Mouse (Mus musculus) intestine, embryonic 14.5 days (tissue): ENCODE results near the gene Grb2. TPM values are rescaled to one million over a fixed set of nuclear protein-coding genes. Genes with fewer than 3 reads are reported as not detected.

Experiments used
- ATAC-seq: fragments of 200-750 bp; cut with Nextera tagmentation; replicated peaks from 2 replicates; pipeline ENCODE4 v1.8.0; 2017; ENCODE audit warnings: low read depth, moderate number of reproducible peaks, moderate TSS enrichment, moderate library complexity; ENCODE audit not compliant: low FRiP score, low TSS enrichment
- DNase-seq: peaks from one replicate; pipeline ENCODE4 v3.0.0-alpha.2; 2018; ENCODE audit warnings: low spot score
- H3K27ac ChIP-seq: fragments of 300-500 bp; sonication (generic); 2 replicates; pipeline ENCODE4 v1.5.1; 2014; ENCODE audit warnings: low read depth, mild to moderate bottlenecking, control low read depth
- H3K27me3 ChIP-seq: fragments of 300-500 bp; sonication (generic); replicated peaks from 2 replicates; pipeline ENCODE4 v1.6.1; 2014; ENCODE audit warnings: low read length, control low read depth; ENCODE audit not compliant: control insufficient read depth, insufficient read depth
- H3K36me3 ChIP-seq: fragments of 300-500 bp; sonication (generic); 2 replicates; pipeline ENCODE4 v1.6.1; 2014; ENCODE audit warnings: low read length, control low read depth; ENCODE audit not compliant: control insufficient read depth, insufficient read depth
- H3K4me1 ChIP-seq: fragments of 300-500 bp; sonication (generic); replicated peaks from 2 replicates; pipeline ENCODE4 v1.6.1; 2014; ENCODE audit warnings: low read length, control low read depth, mixed read lengths; ENCODE audit not compliant: control insufficient read depth, insufficient read depth
- H3K4me2 ChIP-seq: fragments of 300-500 bp; sonication (generic); 2 replicates; pipeline ENCODE4 v1.6.1; 2014; ENCODE audit warnings: low read length
- H3K4me3 ChIP-seq: fragments of 300-500 bp; sonication (generic); 2 replicates; pipeline ENCODE4 v1.5.1; 2014; ENCODE audit warnings: low read depth, low read length, control low read depth, mixed read lengths
- H3K9ac ChIP-seq: fragments of 300-500 bp; sonication (generic); 2 replicates; pipeline ENCODE4 v1.6.1; 2014; ENCODE audit warnings: mild to moderate bottlenecking, low read length
- H3K9me3 ChIP-seq: fragments of 300-500 bp; sonication (generic); 2 replicates; pipeline ENCODE4 v1.6.1; 2016; ENCODE audit warnings: low read length, control low read depth; ENCODE audit not compliant: control insufficient read depth
- WGBS: fragments of 180-500 bp; shearing (Covaris S2); extraction: QIAGEN DNeasy Blood & Tissue Kit; methylation state at CpG from one replicate; pipeline ENCODE4 v1.1.7; 2014; 5-methylcytosine and 5-hydroxymethylcytosine counted together
- polyA plus RNA-seq: library from polyadenylated mRNA; unstranded; fragments of >200 nt; fragmentation: Nextera tagmentation; extraction: Ambion mirVana; gene quantifications from 2 replicates; pipeline ENCODE4 v1.2.1, GENCODE M21; 2014

The Grb2 gene
- polyA plus RNA-seq, 1 experiment from 2014 or later = 52.3 TPM

DNA sequence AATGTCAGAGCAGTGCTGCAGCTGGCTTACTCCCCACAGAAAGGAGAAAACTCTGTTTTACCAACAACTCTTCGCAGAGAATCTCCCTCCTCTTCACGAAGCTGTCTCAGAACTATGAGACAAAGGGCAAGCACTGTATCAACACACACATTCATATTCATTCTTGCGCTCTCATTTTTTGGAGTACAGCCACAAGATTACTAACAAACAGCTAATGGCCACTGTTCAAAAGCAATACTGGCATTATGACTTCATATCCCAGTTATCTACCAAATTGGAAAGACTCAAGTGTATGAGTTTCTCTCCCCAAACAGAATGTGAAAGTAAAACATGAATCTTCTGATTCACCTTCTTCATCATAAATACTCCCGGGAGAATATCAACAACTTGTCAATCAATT is 11.9 kb downstream of the Grb2 start:
- ATAC-seq (no peak), DNase-seq (no peak)
- Histone ChIP-seq H3K9ac (no peak overlapping the region), H3K4me2 (no peak overlapping the region), H3K27me3 (no peaks in the 10 kb centered on the region), H3K36me3 (peaks cover 17% of the 10 kb centered on the region), H3K4me1 (peaks cover 6% of the 10 kb centered on the region), H3K27ac (no peak overlapping the region), H3K4me3 (no peak overlapping the region), H3K9me3 (no peaks in the 10 kb centered on the region)
- 82% methylated on average over 4 of the region's 4 CpGs for WGBS

DNA sequence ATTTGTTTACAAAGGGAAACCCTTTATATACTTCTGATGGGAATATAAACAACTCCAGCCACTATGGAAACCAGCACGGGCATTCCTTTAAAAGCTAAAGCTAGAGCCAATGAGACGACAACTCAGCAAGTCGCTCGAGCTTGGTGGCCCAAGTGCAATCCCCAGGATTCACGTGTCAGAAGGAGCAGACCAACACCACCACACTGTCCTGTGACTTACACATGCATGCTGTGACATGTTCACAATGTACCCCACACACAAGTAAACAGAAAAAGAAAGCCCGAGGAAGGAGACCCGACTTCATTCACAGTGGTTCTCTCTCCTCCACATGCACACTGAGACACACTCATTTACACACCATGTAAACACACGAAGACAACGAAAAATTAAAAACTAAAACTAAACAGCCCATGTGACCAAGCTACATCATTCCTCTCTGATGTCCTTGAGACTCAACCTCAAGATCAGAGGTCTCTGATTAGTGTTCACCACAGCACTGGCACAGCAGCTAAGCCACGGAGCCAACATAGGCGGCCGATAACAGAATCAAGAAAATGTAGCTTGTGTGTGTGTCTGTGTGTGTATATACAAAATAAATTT is 14.3 kb downstream of the Grb2 start:
- Histone ChIP-seq H3K36me3 (peaks cover 21% of the 10 kb centered on the region), H3K9ac (no peak overlapping the region), H3K9me3 (no peaks in the 10 kb centered on the region), H3K4me3 (no peak overlapping the region), H3K4me1 (no peaks in the 10 kb centered on the region; the same call in 1 of the 2 replicates), H3K27me3 (no peaks in the 10 kb centered on the region), H3K4me2 (no peak overlapping the region), H3K27ac (no peak overlapping the region)
- no peak for DNase-seq
- 84% methylated on average over 12 of the region's 12 CpGs for WGBS
- ATAC-seq = no peak

DNA sequence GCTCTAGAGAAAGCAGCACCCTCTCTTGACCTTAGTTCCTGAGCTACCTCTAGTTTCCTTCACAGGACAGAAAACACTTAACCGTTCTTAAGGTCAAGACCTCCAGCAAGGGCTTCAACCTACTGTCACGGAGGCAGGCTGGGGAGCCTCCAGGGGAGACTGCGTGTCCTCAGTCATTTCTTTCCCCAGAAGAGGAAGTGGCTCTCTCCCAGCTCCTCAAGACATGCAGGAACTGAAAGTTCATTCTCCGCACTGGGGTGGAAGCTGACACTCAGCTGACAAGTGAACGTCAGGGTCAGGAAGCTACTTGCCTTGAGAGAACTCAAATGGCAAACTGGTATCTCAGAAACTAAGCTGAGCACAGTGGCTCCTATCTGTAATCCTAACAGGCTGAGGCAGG is 15.6 kb downstream of the Grb2 start:
- DNase-seq = no peak
- no peak overlapping the region for H3K27ac ChIP-seq
- 43% methylated on average over 5 of the region's 5 CpGs for WGBS

DNA sequence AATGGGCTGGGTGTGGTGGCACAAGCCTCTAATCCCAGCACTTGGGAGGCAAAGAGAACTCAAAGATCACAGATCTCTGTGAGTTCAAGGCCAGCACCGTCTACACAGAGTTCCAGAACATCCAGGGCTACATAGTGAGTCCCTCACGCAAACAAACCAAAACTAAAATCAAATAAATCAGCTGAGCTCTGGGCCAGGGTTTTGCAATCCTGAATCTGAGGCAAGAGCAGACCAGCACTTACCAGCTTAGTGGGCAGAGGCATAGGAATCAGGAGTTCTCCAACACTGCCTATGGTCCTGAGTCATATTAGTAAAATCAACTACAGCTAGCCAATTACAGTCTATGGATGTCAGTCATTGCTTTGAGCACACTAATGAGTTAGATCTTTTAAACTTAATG is 16.4 kb downstream of the Grb2 start:
- WGBS = 80% methylated on average over 2 of the region's 2 CpGs
- Histone ChIP-seq H3K4me3 (no peak overlapping the region), H3K27ac (no peak overlapping the region), H3K27me3 (no peaks in the 10 kb centered on the region), H3K9ac (no peak overlapping the region), H3K9me3 (no peaks in the 10 kb centered on the region), H3K4me1 (no peaks in the 10 kb centered on the region), H3K36me3 (peaks cover 13% of the 10 kb centered on the region; the same call in 1 of the 2 replicates), H3K4me2 (no peak overlapping the region)
- ATAC-seq (no peak), DNase-seq (no peak)

More for the DNA sequence above, 15.6 kb downstream of the Grb2 start:
- peaks cover 17% of the 10 kb centered on the region for H3K36me3 ChIP-seq
- H3K9ac ChIP-seq = no peak overlapping the region
- ATAC-seq = no peak
- no peaks in the 10 kb centered on the region; the same call in 1 of the 2 replicates for H3K4me1 ChIP-seq
- no peak overlapping the region for H3K4me2 ChIP-seq
- H3K27me3 ChIP-seq = no peaks in the 10 kb centered on the region
- no peak overlapping the region for H3K4me3 ChIP-seq
- H3K9me3 ChIP-seq = no peaks in the 10 kb centered on the region

DNA sequence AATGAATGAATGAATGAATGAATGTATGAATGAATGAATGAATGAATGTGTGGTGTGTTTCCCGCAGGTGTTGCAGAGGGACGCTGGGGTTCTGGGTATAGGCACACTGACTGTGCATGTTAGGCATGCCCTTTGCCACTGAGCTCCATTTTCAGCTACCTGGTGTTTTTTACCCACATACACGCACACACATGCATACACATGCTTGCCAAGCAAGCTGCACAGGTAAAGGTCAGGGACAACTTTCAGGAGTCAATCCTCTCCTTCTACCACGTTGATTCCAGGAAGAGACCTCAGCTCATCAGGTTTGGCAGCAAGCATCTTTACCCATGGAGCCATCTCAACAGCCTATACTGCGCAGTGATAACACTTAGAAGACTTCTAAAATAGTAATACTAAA is 16.9 kb downstream of the Grb2 start:
- Histone ChIP-seq H3K9ac (no peak overlapping the region), H3K4me2 (no peak overlapping the region), H3K9me3 (no peaks in the 10 kb centered on the region), H3K4me3 (no peak overlapping the region), H3K27ac (no peak overlapping the region), H3K4me1 (no peaks in the 10 kb centered on the region), H3K27me3 (no peaks in the 10 kb centered on the region), H3K36me3 (0 out of 2 replicates have a peak, but pooled peaks cover 10% of the 10 kb centered on the region)
- ATAC-seq (no peak), DNase-seq (no peak)
- WGBS = 94% methylated on average over 5 of the region's 5 CpGs

DNA sequence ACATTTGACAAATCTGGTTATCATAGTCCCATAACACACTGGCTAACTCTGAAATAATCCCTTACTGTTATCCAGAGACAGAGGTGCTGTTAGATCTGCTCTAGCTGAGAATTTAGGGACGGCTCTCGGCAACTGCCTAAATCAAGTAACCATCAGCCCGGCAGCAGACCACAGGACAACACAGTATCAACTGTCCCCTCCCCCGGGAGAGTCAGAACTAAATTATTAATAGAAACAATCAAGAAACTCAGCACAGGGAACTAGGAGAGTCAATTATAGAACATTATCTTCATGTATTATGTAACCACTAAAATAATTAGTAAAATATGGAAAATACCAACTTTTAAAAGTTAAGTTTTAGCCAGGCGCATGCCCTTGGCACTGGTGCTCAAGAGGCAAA is 17.4 kb downstream of the Grb2 start:
- Histone ChIP-seq H3K9me3 (no peaks in the 10 kb centered on the region), H3K4me1 (no peaks in the 10 kb centered on the region), H3K4me3 (no peak overlapping the region), H3K4me2 (no peak overlapping the region), H3K9ac (no peak overlapping the region), H3K27ac (no peak overlapping the region), H3K27me3 (no peaks in the 10 kb centered on the region), H3K36me3 (0 out of 2 replicates have a peak, but pooled peaks cover 10% of the 10 kb centered on the region)
- WGBS = 95% methylated on average over 5 of the region's 5 CpGs
- no peak for ATAC-seq
- DNase-seq = no peak

DNA sequence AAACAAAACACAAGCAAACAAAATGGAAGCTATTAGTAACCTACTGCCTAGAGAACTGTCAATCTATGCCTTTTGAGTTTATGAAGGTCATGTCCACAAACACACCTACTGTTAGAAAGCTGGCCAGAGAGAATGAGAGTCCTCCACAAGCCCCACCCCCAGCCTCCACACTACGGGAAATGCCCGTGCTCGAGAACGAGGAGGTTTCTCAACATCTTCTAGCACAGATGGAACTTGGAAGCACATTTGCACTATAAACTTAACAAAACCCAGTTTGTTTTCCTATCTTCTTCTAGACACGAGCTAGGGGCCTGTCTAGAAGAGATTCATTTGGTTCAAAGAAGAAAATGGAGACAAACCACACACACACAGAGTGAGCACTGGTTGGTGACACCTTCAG is 18.0 kb downstream of the Grb2 start:
- Histone ChIP-seq H3K9me3 (no peaks in the 10 kb centered on the region), H3K4me3 (no peak overlapping the region), H3K36me3 (0 out of 2 replicates have a peak, but pooled peaks cover 10% of the 10 kb centered on the region), H3K4me1 (no peaks in the 10 kb centered on the region), H3K27me3 (no peaks in the 10 kb centered on the region), H3K9ac (no peak overlapping the region), H3K27ac (no peak overlapping the region), H3K4me2 (no peak overlapping the region)
- no peak for DNase-seq
- ATAC-seq = no peak
- WGBS = 89% methylated on average over 5 of the region's 5 CpGs

DNA sequence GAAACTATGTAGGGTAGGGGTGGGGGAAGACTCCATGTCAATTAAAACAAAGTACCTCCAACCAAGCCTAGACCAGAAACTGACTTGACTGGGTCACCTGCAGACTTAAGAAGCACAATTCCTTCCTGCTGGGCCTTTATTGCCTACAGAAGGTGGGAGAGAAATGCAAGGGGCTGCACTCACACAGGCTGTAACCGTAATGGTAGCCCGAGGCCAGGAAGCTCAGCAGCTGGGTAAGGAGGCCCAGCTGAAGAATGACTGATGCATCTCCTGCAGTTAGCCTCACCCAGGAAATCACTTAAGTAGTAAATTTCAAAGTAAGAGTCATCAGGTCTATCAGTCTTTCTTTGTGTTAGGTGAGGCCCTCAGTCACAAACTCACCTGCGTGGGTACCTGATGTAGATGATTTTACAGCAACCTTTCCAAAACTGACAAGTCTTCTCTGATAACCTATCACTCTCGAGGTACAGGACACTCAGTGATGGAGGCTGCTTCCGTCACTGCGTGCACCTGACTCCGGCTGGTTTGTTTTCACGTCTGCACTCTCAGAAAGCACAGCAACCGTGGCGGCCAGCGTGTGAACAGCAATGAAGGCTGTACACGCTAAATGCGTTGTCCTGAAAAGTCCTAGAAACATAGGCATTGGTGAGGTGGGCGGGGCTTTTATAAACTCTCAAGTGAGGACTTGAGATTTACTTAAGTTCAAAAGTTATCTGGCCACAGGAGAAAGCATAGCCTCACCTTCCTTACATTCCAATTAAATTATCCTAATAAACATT is 19.1 kb downstream of the Grb2 start:
- no peaks in the 10 kb centered on the region for H3K27me3 ChIP-seq
- H3K9me3 ChIP-seq = no peaks in the 10 kb centered on the region
- WGBS = 95% methylated on average over 14 of the region's 14 CpGs
- no peak overlapping the region for H3K4me3 ChIP-seq
- no peaks in the 10 kb centered on the region for H3K4me1 ChIP-seq
- no peak overlapping the region for H3K9ac ChIP-seq
- ATAC-seq (no peak), DNase-seq (no peak)
- no peak overlapping the region for H3K4me2 ChIP-seq
- 0 out of 2 replicates have a peak, but pooled peaks cover 14% of the 10 kb centered on the region for H3K36me3 ChIP-seq
- no peak overlapping the region for H3K27ac ChIP-seq
